Mouse (Mus musculus): Measurements from ENCODE around the gene Zbtb22. TPM values are rescaled to one million over a fixed set of nuclear protein-coding genes. Genes with fewer than 3 reads are reported as not detected.
"Not testable (repeated sequence)": the region's sequence is repeated elsewhere in the genome, so short reads cannot be mapped to it uniquely, and the experiment has no call there.

Gene Zbtb22
- 10 to 100 TPM; 18.1 to 21.0 (median 19.3) TPM for total RNA-seq (2022)

DNA sequence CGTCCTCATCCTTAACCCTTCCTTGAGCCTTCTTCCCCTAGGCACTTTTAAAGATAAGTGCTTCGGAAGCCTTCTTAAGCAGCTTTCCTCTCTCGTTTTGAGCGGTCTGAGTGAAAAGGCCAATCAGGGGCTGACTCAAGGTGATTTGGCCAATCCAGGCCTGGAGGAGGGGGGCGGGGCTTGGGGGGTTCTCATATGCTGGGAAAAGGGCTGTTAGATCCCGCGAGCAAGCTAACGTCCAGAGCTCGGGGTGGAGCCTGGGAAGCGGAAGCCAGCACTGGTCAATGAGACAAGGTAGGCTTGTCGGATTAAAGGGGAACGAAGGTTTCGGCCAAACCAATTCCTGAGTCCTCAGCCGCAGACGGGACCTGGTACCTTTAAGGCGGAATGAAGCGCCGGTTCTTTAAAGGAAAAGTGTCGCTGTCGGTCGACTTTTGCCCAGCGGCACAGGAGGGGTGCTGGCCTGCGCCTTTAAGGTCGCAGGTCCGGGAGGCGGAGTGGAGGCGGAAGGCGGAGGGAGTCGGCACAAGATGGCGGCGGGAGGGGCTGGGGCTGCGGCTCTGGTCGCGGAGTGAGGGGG, at the start of gene Zbtb22, which contains the start of gene Tapbp:
TSS of gene Zbtb22 (plus strand) at position 234 of the 580 bp plus-strand sequence.
TSS of gene Tapbp (plus strand) at position 229 of the 580 bp plus-strand sequence.
- DNase-seq (ENCODE audit: low spot score) = peak; percentile 98

DNA sequence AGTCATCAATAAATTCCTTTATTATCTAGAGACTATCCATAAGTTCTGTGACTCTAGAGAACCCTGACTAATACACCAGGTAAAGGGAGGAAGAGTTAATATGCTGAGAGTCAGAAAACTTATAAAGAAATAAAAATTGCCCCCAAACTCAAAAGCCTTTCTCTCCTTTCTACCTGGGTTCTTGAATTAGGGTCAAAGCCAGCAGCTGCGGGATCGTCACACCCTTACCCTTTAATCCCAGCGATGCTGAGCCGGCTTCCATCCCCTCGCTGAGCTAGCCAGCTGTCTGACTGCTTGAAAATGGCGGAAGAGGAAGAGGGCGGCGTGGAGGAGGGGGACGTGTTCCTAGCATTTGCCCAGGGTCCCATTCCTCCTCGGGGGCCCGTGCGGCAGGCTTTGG, 42.2 kb upstream of the Zbtb22 start, which contains the start of gene Gm7029:
TSS of gene Gm7029 (plus strand) at position 301 of the 400 bp plus-strand sequence.
- not testable (repeated sequence) for DNase-seq (ENCODE audit: low spot score)

DNA sequence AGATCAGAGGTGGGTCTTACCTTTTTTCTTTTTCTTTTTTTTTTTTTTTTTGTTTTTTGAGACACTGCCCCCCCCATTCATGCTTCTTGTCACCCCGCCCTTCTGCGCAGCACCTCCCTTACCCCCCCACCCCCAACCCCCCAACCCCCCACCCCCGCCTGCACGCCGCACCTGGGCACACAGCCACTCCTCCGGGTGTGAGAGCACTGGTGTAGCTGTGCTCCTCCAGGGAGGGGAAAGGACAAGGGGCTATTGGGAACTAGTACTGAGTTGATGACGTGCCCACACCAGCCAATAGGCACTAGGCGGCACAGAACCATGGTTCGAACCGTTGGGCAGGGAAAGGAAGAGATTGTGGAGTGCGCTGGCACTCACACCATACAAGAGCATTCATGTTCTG, 41.3 kb upstream of the Zbtb22 start:
- no peak for DNase-seq (ENCODE audit: low spot score)

DNA sequence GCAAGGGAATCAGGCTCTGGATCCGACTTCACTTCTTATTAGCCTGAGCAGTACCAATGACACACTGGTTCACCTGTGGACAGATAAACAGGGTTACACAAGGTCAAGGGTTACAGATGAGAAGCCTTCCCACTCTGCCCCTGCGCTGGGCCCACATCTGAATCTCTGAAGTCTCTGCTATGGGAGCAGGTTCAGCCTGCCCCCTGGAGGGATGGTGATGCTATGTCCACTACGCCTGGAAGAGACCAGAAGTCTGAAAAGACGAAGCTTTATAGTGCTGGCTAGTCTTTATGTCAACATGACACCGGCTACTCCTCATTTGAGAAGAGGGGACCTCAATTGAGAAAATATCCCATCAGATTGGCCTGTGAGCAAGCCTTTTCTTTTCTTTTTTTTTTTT, 39.9 kb upstream of the Zbtb22 start:
- not testable (repeated sequence) for DNase-seq (ENCODE audit: low spot score)

DNA sequence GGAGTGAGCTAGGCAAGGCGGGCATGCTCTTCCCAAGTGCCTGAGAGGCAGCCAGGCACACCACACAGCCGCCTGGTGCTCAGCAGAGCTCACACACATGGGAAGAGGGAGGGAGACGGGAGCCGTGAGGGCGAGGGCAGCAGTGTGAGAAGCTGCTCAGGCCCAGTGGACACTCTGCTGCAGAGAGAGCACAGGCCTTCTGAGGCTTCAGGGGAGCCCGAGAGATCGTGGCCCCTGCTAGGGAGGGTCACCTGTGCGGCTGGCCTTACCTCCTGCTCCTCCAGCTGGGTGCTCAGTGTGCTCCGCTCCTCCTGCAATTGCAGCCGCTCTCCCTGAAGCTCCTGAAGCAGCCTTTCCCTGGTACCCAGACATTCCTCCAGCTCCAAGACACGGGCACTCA, 31.4 kb upstream of the Zbtb22 start:
- DNase-seq (ENCODE audit: low spot score) = not testable (repeated sequence)

DNA sequence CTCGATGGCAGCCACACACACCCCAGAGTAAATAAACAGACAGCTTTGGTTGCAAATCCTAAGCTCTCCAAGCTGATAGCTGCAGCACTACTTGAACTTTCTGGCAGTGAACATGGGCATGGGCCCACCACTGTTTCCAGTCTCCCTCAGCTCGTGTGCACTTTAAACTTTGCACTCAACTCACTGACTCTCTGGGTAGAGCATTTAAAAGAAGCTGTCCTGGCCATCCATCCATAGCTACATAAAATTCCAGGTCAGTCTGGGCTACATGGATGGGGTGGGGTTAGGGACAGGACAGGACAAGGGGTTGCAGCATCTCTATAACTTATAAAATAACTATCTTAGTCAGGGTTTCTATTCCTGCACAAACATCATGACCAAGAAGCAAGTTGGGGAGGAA, 27.9 kb upstream of the Zbtb22 start:
- DNase-seq (ENCODE audit: low spot score) = not testable (repeated sequence)

DNA sequence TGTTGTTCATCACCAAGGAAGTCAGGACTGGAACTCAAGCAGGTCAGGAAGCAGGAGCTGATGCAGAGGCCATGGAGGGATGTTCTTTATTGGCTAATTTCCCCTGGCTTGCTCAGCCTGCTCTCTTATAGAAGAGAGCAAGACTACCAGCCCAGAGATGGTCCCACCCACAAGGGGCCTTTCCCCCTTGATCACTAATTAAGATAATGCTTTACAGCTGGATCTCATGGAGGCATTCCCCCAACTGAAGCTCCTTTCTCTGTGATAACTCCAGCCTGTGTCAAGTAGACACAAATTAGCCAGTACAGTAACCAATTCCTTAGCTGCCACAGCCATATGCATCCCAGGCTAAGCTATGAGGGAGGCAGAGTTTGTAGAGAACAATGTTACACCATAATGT, 27.5 kb upstream of the Zbtb22 start:
- DNase-seq (ENCODE audit: low spot score) = not testable (repeated sequence)

DNA sequence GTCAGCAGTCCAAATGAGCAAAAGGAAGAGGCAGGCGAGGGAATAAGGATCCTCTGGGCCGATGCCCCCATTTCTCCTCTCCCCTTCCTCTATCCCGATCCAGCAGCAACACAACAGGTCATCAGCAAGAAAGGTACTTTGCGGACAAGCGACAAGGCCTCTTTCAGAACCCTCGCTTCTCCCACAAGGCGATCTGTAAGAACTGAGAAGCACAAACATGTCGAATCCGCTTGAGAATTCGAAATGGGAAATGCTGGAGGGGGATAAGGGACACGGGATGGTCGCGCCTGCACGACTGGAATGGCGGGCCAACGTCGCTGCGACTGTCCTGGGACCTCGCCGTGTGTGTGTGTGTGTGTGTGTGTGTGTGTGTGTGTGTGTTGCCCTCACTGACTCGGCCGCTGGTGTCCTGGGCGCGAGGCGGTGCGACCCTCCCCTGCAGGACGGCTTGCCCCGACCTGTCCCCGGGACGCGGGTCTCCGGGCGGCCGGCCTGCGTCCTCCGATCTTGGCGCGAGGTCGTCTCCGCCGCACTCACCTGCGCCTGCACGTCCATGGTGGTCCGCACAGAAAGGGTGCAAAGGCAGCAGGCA, 25.7 kb upstream of the Zbtb22 start:
- not testable (repeated sequence) for DNase-seq (ENCODE audit: low spot score)

DNA sequence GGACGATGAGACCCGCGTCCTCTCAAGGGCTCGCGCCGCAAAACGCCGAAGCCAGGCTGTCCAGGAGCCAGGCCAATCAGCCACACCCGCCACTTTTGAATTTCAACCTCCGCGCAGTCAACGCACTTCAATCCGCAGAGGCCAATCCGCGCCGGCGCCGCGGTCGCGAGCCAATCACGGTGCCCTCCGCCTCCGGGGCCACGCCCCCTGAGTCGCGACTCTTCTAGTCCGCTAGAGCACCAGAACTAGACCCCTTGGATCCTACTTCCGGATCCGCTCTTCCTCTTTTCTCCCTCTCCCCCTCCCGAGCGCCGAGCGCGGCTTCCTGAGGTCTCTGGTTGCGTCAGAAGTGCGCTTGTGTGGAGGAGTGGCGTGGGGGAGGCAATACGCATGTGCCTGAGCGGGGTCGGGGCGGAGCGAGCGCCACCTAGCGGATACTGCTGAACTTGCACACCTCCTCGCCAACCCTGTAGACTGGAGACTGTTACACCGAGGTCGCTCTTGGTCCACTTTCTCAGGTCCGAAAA, 25.1 kb upstream of the Zbtb22 start, which contains the start of gene Kifc1:
TSS of gene Kifc1 (minus strand) at position 129 of the 527 bp plus-strand sequence.
- peak; percentile 99 for DNase-seq (ENCODE audit: low spot score)

DNA sequence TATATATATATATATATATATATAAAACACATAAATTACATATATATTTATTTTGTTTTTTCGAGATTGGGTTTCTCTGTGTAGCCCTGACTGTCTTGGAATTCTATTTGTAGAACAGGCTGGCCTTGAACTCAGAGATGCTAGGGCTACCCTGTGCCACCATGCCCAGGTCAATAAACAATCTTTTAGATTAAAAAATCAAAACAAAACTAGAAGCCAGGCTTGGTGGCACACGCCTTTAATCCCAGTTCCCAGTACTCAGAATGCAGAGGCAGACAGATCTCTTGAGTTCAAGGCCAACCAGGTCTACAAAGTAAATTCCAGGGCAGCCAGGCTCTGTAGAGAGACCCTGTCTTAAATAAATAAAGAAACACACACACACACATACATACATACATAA, 24.3 kb upstream of the Zbtb22 start:
- DNase-seq (ENCODE audit: low spot score) = no peak

DNA sequence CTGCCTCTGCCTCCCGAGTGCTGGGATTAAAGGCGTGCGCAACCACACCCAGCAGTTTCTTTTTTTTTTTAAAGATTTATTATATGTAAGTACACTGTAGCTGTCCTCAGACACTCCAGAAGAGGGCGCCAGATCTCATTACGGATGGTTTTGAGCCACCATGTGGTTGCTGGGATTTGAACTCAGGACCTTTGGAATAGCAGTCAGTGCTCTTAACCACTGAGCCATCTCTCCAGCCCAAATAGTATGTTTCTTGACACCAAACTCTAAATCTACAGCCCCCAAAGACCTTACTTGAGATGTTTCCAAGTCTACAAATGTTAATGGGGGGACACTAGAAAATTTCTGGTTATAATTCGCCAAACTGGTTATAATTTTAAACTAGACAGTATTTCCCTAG, 23.8 kb upstream of the Zbtb22 start:
- DNase-seq (ENCODE audit: low spot score) = not testable (repeated sequence)

DNA sequence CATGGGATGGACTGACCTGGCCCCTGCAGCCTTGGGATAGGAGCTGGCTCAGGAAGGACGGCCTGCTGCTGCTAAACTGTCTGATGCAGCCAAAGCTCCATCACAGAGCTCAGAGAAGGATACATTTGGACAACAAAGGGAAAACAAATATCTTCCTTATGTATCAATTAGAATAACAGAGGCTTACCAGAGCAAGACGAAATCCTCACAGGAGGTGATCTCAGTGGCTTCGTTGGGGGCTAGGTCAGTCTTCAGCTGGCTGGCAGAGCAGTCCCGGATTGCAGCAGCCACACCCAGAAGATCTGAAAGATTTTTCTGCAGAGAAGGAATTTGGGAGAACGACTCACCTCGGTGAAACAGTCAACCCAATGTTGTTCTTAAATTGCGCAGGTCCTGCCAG, 23.3 kb upstream of the Zbtb22 start:
- DNase-seq (ENCODE audit: low spot score) = no peak

DNA sequence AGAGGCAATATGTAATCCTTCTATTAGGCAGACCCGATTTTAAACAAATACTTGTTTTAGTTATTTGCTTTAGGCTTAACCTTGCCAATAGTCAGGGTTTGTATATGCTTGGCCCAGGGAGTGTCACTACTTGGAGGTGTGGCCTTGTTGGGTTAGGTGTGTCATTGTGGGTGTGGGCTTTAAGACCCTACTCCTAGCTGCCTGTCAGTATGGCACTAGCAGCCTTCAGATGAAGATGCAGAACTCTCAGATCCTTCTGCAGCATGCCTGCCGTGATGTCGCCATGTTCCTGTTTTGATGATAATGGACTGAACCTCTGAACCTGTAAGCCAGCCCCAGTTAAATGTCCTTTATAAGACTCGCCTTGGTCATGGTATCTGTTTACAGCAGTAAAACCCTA, 22.7 kb upstream of the Zbtb22 start:
- not testable (repeated sequence) for DNase-seq (ENCODE audit: low spot score)

DNA sequence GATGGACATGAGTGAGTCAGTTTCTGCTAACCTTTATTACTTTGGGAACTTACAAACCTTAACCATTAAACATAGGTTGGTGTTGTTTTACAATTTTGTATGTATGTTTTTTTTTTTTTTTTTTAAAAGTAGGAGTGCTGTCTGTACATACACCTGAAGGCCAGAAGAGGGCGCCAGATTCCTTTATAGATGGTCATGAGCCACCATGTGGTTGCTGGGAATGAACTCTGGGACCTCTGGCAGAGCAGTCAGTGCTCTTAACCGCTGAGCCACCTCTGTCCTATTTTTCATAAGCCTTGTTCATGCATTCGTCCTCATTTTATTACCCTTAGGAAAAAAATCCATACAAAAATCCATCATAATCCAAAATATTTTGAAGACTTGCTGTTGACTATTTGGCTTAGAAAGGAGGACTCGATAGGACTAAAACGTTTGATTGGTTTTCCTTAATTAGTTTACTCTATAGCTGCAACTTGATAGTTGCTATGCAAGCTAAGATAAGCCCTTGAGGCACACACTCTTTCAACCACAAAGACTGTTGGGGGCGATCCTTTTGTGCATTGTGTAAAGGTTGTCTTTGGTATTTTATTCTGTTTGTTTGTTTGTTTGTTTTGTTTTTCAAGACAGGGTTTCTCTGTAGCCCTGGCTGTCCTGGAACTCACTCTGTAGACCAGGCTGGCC, 18.4 kb upstream of the Zbtb22 start:
- no peak for DNase-seq (ENCODE audit: low spot score)

DNA sequence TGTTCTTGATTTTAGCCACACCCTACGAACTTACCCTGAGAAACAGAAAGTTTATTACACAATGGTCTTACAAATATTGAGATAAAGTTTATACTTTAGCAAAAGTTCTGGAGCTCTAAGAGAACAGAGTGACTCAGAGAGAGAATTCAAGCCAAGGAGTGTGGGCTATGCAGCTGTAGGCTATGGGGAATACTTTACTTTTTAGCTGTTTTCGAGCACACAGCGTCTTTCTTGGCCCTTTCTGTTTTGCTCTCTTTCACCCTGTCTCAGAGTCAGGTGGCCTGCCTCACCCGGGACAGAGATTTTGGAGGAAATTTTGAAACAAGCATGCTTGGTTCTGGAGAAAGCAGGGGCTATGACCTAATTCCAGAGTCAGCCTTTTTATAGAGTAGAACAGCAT, 17.5 kb upstream of the Zbtb22 start:
- DNase-seq (ENCODE audit: low spot score) = not testable (repeated sequence)

DNA sequence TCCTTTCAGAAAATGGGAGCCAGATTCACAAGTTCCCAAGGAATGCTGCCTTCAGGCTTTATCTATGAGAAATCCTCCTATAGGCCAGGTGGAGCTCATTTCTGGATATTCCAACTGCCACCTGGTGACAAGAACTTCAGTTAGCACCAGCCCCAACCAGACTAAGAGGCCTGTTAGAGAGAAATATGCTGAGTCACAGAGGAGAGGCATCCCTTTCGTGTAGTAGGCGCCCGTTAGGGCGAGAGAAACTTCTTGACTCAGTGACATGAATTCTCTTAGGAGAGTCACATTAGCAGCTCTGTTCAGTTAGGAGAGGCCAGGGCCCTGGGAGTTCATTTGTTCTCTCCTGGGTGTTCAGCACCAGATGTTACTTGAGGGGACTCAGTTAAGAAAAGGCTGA, 16.1 kb upstream of the Zbtb22 start:
- no peak for DNase-seq (ENCODE audit: low spot score)

DNA sequence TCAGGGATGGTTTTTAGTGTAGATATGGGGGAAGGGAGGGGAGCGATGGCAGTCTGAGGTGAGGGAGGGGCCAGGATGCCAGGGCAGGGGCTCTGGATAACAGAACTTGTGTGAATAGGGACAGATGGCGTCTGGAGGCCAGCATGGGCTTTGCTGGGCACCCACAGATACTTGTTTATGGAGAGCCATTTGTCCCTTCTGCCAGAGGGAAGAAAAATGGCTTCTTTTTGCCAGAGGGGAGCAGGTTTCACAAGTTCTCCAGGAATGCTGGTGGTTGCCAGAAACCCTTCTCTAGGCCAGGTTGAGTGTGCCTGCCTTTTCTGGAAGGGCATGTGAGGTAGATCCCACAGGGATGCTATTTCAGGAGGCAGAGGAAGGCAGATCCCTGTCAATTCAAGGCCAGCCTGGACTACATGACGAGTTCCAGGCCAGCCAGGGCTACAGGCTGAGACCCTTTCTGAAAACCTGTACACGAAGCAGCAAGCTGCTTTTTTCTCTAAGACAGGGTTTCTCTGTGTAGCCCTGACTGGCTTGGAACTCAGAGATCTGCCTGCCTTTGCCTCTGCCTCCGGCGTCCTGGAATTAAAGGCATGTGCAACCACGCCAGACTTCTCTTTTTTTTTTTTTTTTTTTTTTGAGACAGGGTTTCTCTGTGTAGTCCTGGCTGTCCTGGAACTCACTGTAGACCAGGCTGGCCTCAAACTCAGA, 15.3 kb upstream of the Zbtb22 start:
- no peak for DNase-seq (ENCODE audit: low spot score)

DNA sequence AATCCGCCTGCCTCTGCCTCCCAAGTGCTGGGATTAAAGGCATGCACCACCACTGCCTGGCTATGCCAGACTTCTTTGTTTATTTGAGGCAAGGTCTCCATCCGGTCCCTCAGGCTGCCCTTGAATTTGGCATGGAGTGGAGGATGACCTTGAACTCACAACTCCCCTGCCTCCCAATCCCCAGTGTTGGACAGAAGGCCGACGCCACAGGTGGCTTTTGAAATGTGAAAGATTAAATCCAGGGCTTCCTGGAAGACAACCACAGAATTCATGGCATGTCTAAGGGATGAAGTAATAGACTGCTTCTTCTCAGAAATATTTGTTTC, 14.8 kb upstream of the Zbtb22 start:
- no peak for DNase-seq (ENCODE audit: low spot score)

DNA sequence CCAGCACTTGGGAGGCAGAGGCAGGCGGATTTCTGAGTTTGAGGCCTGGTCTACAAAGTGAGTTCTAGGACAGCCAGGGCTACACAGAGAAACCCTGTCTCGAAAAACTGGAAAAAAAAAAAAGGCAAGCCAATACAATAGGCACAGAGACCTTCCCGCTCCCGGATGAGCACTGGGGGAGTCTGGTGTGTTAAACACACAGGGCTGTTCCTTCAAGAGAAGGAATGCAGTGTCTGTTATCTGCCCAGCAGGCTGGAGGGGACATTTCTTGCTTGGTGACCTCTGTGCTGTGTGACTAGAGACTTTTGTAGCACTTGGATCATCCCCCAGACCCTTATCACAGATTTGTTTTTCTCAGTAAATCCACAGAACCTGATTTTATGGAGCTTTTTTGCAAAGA, 14.1 kb upstream of the Zbtb22 start:
- DNase-seq (ENCODE audit: low spot score) = no peak

DNA sequence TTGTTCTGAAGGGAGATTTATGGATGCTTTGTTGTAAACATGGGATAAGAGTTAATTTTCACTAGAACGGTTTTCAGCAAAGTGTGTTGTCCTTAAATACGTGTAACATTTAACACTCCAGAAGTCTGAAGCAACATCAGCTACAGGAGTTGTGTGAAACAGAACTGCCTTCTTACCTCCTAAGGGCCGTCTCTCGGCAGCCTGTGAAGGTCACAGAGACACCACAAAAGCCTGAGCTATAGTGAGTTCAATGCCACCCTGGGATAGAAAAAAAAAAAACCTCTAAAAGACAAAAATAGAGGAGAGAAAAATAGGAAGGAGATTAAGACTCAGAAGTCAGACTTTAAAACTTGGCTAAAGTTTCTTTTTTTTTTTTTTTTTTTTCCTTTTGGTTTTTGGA, 13.6 kb upstream of the Zbtb22 start:
- DNase-seq (ENCODE audit: low spot score) = no peak

DNA sequence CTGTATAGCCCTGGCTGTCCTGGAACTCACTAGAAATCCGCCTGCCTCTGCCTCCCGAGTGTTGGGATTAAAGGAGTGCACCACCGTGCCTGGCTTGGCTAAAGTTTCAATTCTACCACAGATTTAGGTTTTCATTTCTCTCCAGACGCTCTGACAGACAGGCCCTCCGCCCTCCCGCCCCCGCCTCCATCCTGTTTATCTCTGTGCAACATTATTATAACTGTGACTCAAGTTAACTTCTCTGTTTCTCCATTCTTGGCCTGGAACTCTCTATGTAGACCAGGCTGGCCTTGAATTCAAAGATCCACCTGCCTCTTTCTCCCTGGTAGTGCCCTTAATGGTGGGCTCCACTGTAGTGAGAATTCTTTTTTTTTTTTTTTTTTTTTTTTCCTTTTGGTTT, 13.2 kb upstream of the Zbtb22 start:
- DNase-seq (ENCODE audit: low spot score) = no peak
